Mouse (Mus musculus): ENCODE data around the gene Il17ra. TPM values are rescaled to one million over a fixed set of nuclear protein-coding genes. Genes with fewer than 3 reads are reported as not detected.

The Il17ra gene
- polyA plus RNA-seq, 1 experiment from 2014 or later = 6.2 TPM

DNA sequence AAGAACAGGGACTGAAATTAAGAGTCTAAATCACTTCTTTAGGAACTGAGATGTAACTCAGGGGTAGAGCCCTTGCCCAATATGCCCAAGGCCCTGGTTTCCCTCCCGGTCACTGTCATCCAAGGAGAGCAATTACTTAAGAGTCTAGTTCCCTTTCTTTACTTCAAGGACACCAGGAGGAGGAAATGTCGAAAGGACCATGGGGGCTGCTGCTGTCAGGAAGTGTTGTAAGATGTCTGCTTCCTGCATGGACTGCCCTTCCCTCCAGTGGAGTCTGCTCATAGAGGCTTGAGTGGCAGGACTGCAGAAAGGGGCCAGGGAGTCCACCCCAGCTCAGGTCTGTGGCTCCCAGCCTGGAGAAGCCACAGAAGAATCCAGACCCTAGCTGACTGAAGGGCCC is 16.3 kb downstream of the Il17ra start:
- Histone ChIP-seq H3K36me3 (peaks cover 37% of the 10 kb centered on the region), H3K4me1 (replicated peaks) (peaks cover 2% of the 10 kb centered on the region; the same call in 1 of the 2 replicates), H3K4me3 (no peak overlapping the region), H3K27ac (no peak overlapping the region), H3K27me3 (ENCODE audit: insufficient read depth, poor library complexity, severe bottlenecking) (no peaks in the 10 kb centered on the region), H3K9me3 (no peaks in the 10 kb centered on the region)
- 83% methylated on average over 2 of the region's 2 CpGs for WGBS
- DNase-seq (ENCODE audit: low spot score) = no peak

DNA sequence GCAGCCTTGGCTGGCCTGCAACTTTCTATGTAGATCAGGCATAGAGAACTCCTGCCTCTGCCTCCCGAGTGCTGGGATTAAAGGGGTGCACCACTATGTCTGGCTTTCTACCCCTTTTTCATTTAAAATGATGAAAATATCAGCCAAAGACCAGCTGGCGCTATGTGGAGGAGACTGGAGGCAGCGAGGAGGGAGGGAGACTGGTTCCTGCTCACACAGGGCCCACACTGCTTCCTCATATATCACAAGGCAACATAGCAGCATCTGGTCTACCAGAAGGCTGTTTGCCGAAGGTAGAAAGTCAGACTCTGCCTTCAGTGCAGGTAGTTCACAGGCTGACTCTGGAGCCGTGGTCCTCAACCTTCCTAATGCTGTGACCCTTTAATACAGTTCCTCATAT is 17.3 kb downstream of the Il17ra start:
- no peak for DNase-seq (ENCODE audit: low spot score)
- Histone ChIP-seq H3K4me1 (replicated peaks) (no peaks in the 10 kb centered on the region; the same call in 1 of the 2 replicates), H3K9me3 (no peaks in the 10 kb centered on the region), H3K27me3 (ENCODE audit: insufficient read depth, poor library complexity, severe bottlenecking) (no peaks in the 10 kb centered on the region), H3K36me3 (peaks cover 37% of the 10 kb centered on the region), H3K4me3 (no peak overlapping the region), H3K27ac (no peak overlapping the region)
- WGBS = 93% methylated on average over 5 of the region's 5 CpGs

DNA sequence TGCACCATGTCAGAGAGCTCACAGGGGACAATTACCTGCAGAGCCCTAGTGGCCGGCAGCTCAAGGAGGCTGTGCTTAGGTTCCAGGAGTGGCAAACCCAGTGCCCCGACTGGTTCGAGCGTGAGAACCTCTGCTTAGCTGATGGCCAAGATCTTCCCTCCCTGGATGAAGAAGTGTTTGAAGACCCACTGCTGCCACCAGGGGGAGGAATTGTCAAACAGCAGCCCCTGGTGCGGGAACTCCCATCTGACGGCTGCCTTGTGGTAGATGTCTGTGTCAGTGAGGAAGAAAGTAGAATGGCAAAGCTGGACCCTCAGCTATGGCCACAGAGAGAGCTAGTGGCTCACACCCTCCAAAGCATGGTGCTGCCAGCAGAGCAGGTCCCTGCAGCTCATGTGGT is 18.5 kb downstream of the Il17ra start:
- WGBS = 93% methylated on average over 6 of the region's 6 CpGs

DNA sequence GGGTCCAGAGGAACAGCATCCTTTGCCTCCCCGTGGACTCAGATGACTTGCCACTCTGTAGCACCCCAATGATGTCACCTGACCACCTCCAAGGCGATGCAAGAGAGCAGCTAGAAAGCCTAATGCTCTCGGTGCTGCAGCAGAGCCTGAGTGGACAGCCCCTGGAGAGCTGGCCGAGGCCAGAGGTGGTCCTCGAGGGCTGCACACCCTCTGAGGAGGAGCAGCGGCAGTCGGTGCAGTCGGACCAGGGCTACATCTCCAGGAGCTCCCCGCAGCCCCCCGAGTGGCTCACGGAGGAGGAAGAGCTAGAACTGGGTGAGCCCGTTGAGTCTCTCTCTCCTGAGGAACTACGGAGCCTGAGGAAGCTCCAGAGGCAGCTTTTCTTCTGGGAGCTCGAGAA is 19.0 kb downstream of the Il17ra start:
- no peak overlapping the region for H3K4me3 ChIP-seq
- H3K9me3 ChIP-seq = no peaks in the 10 kb centered on the region
- peaks cover 37% of the 10 kb centered on the region for H3K36me3 ChIP-seq
- DNase-seq (ENCODE audit: low spot score) = no peak
- no peaks in the 10 kb centered on the region for H3K27me3 ChIP-seq (ENCODE audit: insufficient read depth, poor library complexity, severe bottlenecking)
- H3K27ac ChIP-seq = no peak overlapping the region
- no peaks in the 10 kb centered on the region; the same call in 1 of the 2 replicates for H3K4me1 ChIP-seq (replicated peaks)
- 91% methylated on average over 14 of the region's 14 CpGs for WGBS

More for the DNA sequence above, 18.5 kb downstream of the Il17ra start:
- Histone ChIP-seq H3K4me3 (no peak overlapping the region), H3K9me3 (no peaks in the 10 kb centered on the region), H3K4me1 (replicated peaks) (no peaks in the 10 kb centered on the region; the same call in 1 of the 2 replicates), H3K27me3 (ENCODE audit: insufficient read depth, poor library complexity, severe bottlenecking) (no peaks in the 10 kb centered on the region), H3K27ac (no peak overlapping the region), H3K36me3 (peaks cover 37% of the 10 kb centered on the region)
- no peak for DNase-seq (ENCODE audit: low spot score)

DNA sequence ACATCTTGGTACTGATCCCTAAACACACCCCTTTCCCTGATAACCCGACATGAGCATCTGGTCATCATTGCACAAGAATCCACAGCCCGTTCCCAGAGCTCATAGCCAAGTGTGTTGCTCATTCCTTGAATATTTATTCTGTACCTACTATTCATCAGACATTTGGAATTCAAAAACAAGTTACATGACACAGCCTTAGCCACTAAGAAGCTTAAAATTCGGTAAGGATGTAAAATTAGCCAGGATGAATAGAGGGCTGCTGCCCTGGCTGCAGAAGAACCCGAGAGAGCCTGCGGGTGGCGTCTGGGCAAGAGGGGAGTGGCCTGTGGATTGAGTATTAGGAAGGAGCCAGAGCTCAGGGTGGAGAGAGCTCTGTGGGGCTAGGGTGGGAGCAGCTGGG is 19.7 kb downstream of the Il17ra start:
- Histone ChIP-seq H3K9me3 (no peaks in the 10 kb centered on the region), H3K4me1 (replicated peaks) (no peaks in the 10 kb centered on the region; the same call in 1 of the 2 replicates), H3K27ac (no peak overlapping the region), H3K36me3 (peaks cover 37% of the 10 kb centered on the region), H3K27me3 (ENCODE audit: insufficient read depth, poor library complexity, severe bottlenecking) (no peaks in the 10 kb centered on the region), H3K4me3 (no peak overlapping the region)
- WGBS = 50% methylated on average over 6 of the region's 6 CpGs
- DNase-seq (ENCODE audit: low spot score) = no peak

DNA sequence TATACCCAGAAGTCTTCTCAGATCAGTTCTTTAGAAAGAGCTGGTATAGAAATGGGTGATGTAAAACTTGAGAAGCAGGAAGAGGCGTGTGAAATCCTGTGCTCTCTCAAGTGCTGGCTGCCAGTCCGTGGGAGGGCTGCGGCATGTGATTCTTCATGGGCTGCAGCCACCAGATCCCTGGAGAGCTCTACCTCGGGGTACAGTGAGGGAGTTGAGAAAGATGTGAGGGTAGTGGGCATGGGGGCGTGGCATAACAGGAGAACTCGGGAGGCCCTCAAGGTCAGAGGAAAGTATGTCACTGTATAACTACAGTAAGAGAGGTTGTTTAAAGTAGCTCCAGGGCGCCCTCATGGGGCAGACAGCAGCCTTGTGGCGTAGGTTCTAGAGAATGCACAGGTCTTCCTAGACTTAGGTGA is 20.2 kb downstream of the Il17ra start:
- Histone ChIP-seq H3K36me3 (peaks cover 33% of the 10 kb centered on the region), H3K27ac (no peak overlapping the region), H3K9me3 (no peaks in the 10 kb centered on the region), H3K4me1 (replicated peaks) (no peaks in the 10 kb centered on the region; the same call in 1 of the 2 replicates), H3K27me3 (ENCODE audit: insufficient read depth, poor library complexity, severe bottlenecking) (no peaks in the 10 kb centered on the region), H3K4me3 (no peak overlapping the region)
- DNase-seq (ENCODE audit: low spot score) = no peak
- WGBS = 34% methylated on average over 8 of the region's 8 CpGs

DNA sequence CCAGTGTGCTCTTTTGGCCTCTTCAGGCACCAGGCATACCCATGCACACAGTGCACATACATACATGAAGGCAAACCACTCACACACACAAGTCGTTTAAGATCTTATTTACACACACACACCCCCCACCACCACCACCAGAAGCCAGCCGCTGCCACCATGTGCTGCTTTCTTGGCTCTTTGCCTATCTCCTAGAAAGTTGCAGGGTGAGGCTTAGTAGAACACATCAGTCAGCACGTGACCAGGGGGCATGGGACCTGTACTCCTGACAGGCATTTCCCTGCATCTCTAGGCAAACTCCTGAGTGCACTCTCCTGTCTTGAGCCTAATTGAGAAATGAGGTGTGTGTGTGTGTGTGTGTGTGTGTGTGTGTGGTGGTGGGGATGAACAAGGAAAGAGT is 22.0 kb downstream of the Il17ra start:
- H3K4me1 ChIP-seq (replicated peaks) = peaks cover 7% of the 10 kb centered on the region
- DNase-seq (ENCODE audit: low spot score) = no peak
- WGBS = 81% methylated on average over 3 of the region's 3 CpGs
- no peaks in the 10 kb centered on the region for H3K9me3 ChIP-seq
- peaks cover 23% of the 10 kb centered on the region for H3K36me3 ChIP-seq
- H3K27ac ChIP-seq = no peak overlapping the region
- no peak overlapping the region for H3K4me3 ChIP-seq
- peaks cover 5% of the 10 kb centered on the region; the same call in 1 of the 2 replicates for H3K27me3 ChIP-seq (ENCODE audit: insufficient read depth, poor library complexity, severe bottlenecking)

DNA sequence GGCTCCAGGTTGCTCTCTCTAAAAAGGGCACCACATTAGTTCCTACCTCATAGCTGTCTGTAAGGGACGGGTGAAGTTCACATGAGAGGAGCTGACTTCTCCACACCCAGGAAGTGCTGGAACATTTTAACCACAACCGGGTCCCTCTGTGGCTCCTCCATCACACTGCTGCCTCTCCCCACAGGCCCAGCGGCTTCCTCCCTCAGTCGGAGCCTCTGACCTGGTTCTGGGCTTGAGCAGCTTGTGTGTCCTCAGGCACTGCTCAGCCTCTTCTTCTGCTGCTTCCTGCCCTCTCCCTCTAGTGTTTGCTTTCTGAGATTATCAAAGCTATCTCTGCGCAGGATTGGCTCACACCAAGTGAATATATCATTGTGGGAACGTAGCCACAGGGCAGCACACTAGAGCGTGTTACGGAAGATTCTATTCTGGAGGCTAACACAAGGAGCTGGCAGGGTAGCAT is 23.0 kb downstream of the Il17ra start:
- Histone ChIP-seq H3K27ac (no peak overlapping the region), H3K36me3 (peaks cover 12% of the 10 kb centered on the region), H3K4me3 (no peak overlapping the region), H3K4me1 (replicated peaks) (peaks cover 16% of the 10 kb centered on the region), H3K9me3 (no peaks in the 10 kb centered on the region), H3K27me3 (ENCODE audit: insufficient read depth, poor library complexity, severe bottlenecking) (peaks cover 15% of the 10 kb centered on the region)
- no peak for DNase-seq (ENCODE audit: low spot score)
- 80% methylated on average over 8 of the region's 8 CpGs for WGBS

DNA sequence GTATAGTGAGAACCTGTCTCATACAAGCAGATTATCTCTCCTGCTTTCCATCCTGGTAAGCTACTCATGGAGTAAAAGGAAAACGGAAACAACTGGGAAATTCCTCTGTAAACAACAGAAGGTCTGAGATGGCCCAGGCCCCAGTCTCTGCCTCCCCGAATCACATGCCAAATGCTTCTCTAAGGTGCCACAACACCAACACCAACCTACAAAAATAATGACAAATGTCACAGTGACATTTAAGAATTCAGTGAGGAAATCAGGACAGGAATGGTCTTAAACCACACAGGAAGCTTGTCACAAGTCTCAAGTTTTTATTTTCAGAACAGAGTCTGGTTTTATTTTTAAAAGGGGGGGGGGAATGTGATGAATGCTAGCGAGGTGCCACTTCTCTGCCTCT is 25.6 kb downstream of the Il17ra start:
- H3K4me3 ChIP-seq = no peak overlapping the region
- WGBS = 81% methylated on average over 3 of the region's 3 CpGs

DNA sequence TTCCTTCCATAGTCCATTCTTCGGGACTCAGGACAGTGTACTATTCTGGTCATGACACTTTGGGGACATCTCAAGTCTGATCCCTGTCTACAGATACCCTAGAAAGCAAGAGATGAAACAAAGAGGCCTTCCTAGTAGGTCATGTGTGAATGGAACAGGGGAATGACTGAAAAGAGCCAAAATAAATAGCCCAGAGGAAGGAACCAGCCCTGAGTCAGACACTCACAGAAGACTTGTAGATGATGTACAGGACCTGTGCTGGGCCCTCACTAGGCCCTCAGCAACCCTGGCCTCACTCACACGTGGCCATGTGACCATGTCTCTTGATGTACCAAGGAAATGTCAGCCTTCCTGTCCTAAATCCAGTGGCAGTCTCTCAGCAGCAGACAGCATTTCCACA is 26.4 kb downstream of the Il17ra start:
- DNase-seq (ENCODE audit: low spot score) = no peak
- peaks cover 49% of the 10 kb centered on the region for H3K27me3 ChIP-seq (ENCODE audit: insufficient read depth, poor library complexity, severe bottlenecking)
- no peak overlapping the region for H3K4me3 ChIP-seq
- 66% methylated on average over 2 of the region's 2 CpGs for WGBS
- no peaks in the 10 kb centered on the region for H3K9me3 ChIP-seq
- H3K36me3 ChIP-seq = no peaks in the 10 kb centered on the region
- no peak overlapping the region for H3K27ac ChIP-seq
- H3K4me1 ChIP-seq (replicated peaks) = peaks cover 50% of the 10 kb centered on the region

More for the DNA sequence above, 25.6 kb downstream of the Il17ra start:
- H3K4me1 ChIP-seq (replicated peaks) = peaks cover 42% of the 10 kb centered on the region
- H3K9me3 ChIP-seq = no peaks in the 10 kb centered on the region
- no peak for DNase-seq (ENCODE audit: low spot score)
- H3K27ac ChIP-seq = no peak overlapping the region
- H3K36me3 ChIP-seq = no peaks in the 10 kb centered on the region
- peaks cover 40% of the 10 kb centered on the region for H3K27me3 ChIP-seq (ENCODE audit: insufficient read depth, poor library complexity, severe bottlenecking)

DNA sequence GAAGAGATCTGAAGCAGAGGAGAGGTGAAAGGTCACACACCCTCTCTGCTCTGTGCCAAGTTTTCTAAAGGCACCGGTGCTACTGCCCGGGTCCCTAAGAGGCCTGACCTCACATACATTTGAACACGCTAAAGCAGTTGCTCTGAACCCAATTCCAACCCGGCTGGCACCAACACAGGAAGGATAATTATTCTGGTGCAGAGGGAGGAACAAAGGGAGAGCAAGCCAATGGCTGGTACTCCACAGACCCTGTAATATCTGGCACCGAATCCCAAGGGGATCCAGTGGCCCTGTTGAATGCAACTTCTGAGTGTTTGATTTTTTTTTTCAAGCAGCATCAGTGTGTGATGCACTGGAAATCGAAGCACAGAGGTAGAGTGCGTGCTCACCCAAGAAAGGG is 28.0 kb downstream of the Il17ra start:
- H3K4me3 ChIP-seq = peak overlapping the region; percentile 76; the same call in 1 of the 2 replicates
- H3K27me3 ChIP-seq (ENCODE audit: insufficient read depth, poor library complexity, severe bottlenecking) = peaks cover 57% of the 10 kb centered on the region
- no peak overlapping the region for H3K27ac ChIP-seq
- no peaks in the 10 kb centered on the region for H3K9me3 ChIP-seq
- no peaks in the 10 kb centered on the region for H3K36me3 ChIP-seq
- WGBS = 42% methylated on average over 7 of the region's 7 CpGs
- no peak for DNase-seq (ENCODE audit: low spot score)
- peaks cover 58% of the 10 kb centered on the region for H3K4me1 ChIP-seq (replicated peaks)

DNA sequence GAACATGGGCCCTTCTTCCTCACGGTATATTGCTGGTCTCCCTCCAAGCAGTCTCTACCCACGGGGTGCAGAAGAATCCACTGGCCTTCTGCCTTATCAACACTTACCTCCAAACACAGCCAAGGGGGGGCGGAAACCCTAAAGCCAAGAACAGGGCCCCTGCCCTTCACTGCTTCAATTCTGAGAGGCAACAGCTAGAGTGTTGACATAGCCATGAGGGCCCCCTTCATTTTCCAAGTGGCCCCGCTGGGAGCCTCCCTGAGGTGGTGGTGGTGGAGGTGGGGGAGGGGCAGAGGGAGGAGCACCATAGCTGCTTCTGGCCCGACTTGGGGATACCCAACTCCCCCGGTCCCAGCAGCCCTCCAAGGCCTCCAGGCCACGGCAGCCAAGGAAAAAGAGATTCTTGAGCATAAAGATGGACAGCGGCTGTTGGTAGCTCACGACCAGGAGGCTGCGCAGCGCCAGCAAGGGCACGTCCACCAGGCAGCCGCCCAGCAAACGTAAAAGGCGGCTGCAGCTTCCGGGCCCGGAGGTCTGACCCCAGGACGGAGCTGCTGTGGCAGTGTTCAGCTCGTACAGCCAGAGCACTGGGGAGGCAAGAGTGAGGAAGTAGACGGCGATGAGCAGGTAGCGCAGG is 28.9 kb downstream of the Il17ra start:
- no peak for DNase-seq (ENCODE audit: low spot score)
- 0 out of 2 replicates have a peak overlapping the region, but pooled peaks have one; percentile 93 for H3K27ac ChIP-seq
- no peaks in the 10 kb centered on the region for H3K36me3 ChIP-seq
- WGBS = 8% methylated on average over 22 of the region's 22 CpGs
- peak overlapping the region; percentile 76 for H3K4me3 ChIP-seq
- H3K27me3 ChIP-seq (ENCODE audit: insufficient read depth, poor library complexity, severe bottlenecking) = peaks cover 57% of the 10 kb centered on the region
- no peaks in the 10 kb centered on the region for H3K9me3 ChIP-seq
- H3K4me1 ChIP-seq (replicated peaks) = peaks cover 62% of the 10 kb centered on the region

DNA sequence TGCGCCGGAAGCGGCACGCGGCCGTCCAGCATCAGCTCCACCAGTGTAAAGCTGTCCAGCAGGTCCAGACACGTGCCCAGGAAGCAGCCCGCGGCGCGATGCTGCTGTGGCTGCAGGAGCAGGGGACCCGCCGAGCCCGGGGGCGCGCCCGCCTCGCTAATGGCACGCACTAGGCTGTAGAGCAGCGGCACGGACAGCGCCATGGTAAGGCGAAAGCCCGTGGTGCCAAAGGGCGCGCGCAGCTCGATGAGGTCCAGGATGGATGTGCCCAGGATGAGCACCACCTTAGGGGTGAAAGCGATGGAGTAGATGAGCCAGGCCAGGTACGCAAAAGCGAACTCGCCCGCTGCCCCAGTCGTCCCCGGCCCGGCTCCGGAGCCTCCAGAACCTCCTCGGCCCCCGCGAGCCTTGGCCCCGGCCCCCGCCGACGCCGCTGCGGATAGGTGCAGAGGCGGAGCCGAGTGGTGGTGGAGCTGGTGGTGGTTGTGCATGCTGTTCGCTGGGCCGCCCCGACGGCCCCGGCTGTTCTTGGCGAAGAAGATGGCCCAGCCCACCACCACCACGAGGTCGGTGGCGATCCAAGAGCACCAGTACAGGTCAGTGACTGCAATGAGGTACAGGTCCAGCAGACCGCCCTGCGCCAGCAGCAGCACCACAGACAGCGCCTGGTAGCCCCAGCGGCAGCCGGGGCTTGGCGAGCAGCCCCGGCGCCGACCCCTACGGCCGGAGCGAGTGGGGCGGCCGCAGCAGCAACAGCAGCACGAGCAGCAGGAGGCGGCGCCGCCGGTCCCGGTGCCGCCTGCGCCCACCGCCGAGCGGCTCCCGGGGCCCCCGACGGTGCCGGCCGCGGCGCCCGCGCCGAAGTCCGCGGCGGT is 29.7 kb downstream of the Il17ra start:
- Histone ChIP-seq H3K36me3 (no peaks in the 10 kb centered on the region), H3K27ac (peak overlapping the region; percentile 93), H3K4me3 (peak overlapping the region; percentile 76), H3K27me3 (ENCODE audit: insufficient read depth, poor library complexity, severe bottlenecking) (peaks cover 57% of the 10 kb centered on the region), H3K4me1 (replicated peaks) (peaks cover 62% of the 10 kb centered on the region), H3K9me3 (no peaks in the 10 kb centered on the region)
- WGBS = 1% methylated on average over 95 of the region's 95 CpGs
- peak; percentile 57 for DNase-seq (ENCODE audit: low spot score)

Measured in hindbrain, embryonic 10.5 days (tissue).